Mouse (Mus musculus) olfactory bulb, adult 2 months (tissue): Measurements from ENCODE around the gene Hyal1.

Experiments used
- CTCF ChIP-seq: fragments of 200-500 bp; IDR thresholded peaks from 2 replicates; pipeline ENCODE4 v1.5.1; 2012; ENCODE audit warnings: low read depth, mild to moderate bottlenecking, low read length, moderate library complexity; ENCODE audit not compliant: insufficient read depth
- POLR2A ChIP-seq: fragments of 200-500 bp; IDR thresholded peaks from 2 replicates; pipeline ENCODE4 v1.6.1; 2012; ENCODE audit warnings: mild to moderate bottlenecking, low read depth, low read length, moderate library complexity; ENCODE audit not compliant: insufficient read depth

- TF ChIP-seq CTCF (no peak), POLR2A (no peak)
Measured at GRCm38 (mm10) chr9:107629411-107629730, 52.6 kb downstream of the Hyal1 start.
